Mouse (Mus musculus) myocyte (in vitro differentiated cells): ENCODE measurements at regions not wholly inside any gene's neighbourhood (a gene's known extent, or its start where the extent isn't known, plus 50 kb on each side); places are given as distances from the start of the nearest gene placed in this dataset.

Experiments used
- H3K27me3 ChIP-seq: one replicate; pipeline ENCODE4 v1.6.1; 2011; ENCODE audit not compliant: control insufficient read depth, insufficient read depth, insufficient read length
- H3K36me3 ChIP-seq: one replicate; pipeline ENCODE4 v1.6.1; 2011; ENCODE audit not compliant: control insufficient read depth, insufficient read depth
- H3K4me2 ChIP-seq: one replicate; pipeline ENCODE4 v1.6.1; 2011; ENCODE audit warnings: low read depth, control low read depth
- H3K4me3 ChIP-seq: one replicate; pipeline ENCODE4 v1.5.1; 2011; ENCODE audit warnings: mild to moderate bottlenecking, control low read depth, moderate library complexity
- H3K79me2 ChIP-seq: one replicate; pipeline ENCODE4 v1.6.1; 2011; ENCODE audit not compliant: control insufficient read depth, insufficient read depth
- H3ac ChIP-seq: one replicate; pipeline ENCODE4 v1.6.1; 2011; ENCODE audit not compliant: control insufficient read depth, insufficient read length
- CEBPB ChIP-seq: IDR thresholded peaks from 2 replicates; pipeline ENCODE4 v1.6.1; 2011; ENCODE audit warnings: mild to moderate bottlenecking, moderate library complexity; ENCODE audit not compliant: poor library complexity, insufficient read depth, severe bottlenecking
- E2F4 ChIP-seq: IDR thresholded peaks from one replicate; pipeline ENCODE4 v1.6.1; 2011; ENCODE audit warnings: mild to moderate bottlenecking, control low read depth, moderate library complexity; ENCODE audit not compliant: insufficient read depth
- MAX ChIP-seq: IDR thresholded peaks from one replicate; pipeline ENCODE4 v1.6.1; 2011; ENCODE audit warnings: low read depth, mild to moderate bottlenecking, control low read depth
- MYOD1 ChIP-seq, 3 experiments: IDR thresholded peaks; one replicate each; pipeline ENCODE4 v1.6.1; 2011; ENCODE audit warnings: control low read depth in 2 of 3, low read depth in 2 of 3, mild to moderate bottlenecking in 2 of 3, moderate library complexity in 1 of 3; ENCODE audit not compliant: insufficient read length in 2 of 3, control insufficient read depth in 1 of 3
- MYOG ChIP-seq, 3 experiments: IDR thresholded peaks; one replicate each; pipeline ENCODE4 v1.6.1; 2011; ENCODE audit warnings: control low read depth in 2 of 3, low read depth in 2 of 3, mild to moderate bottlenecking in 2 of 3; ENCODE audit not compliant: insufficient read length in 2 of 3, control insufficient read depth in 1 of 3, insufficient read depth in 1 of 3
- POLR2A ChIP-seq: IDR thresholded peaks from one replicate; pipeline ENCODE4 v1.6.1; 2011; ENCODE audit warnings: low read depth, mild to moderate bottlenecking, control low read depth, moderate library complexity; ENCODE audit not compliant: insufficient read length
- POLR2AphosphoS2 ChIP-seq: IDR thresholded peaks from one replicate; pipeline ENCODE4 v1.6.1; 2011; ENCODE audit warnings: low read depth, control low read depth; ENCODE audit not compliant: insufficient read length
- REST ChIP-seq: IDR thresholded peaks from one replicate; pipeline ENCODE4 v1.6.1; 2011; ENCODE audit warnings: mild to moderate bottlenecking, control low read depth, moderate library complexity; ENCODE audit not compliant: insufficient read depth, insufficient read length
- SRF ChIP-seq: IDR thresholded peaks from one replicate; pipeline ENCODE4 v1.6.1; 2011; ENCODE audit warnings: low read depth; ENCODE audit not compliant: control insufficient read depth, insufficient read length
- TCF12 ChIP-seq: IDR thresholded peaks from one replicate; pipeline ENCODE4 v1.6.1; 2011; ENCODE audit warnings: mild to moderate bottlenecking, control low read depth; ENCODE audit not compliant: poor library complexity, insufficient read depth, severe bottlenecking
- TCF3 ChIP-seq: IDR thresholded peaks from one replicate; pipeline ENCODE4 v1.6.1; 2011; ENCODE audit warnings: low read depth, control low read depth; ENCODE audit not compliant: insufficient read length
- USF1 ChIP-seq: IDR thresholded peaks from one replicate; pipeline ENCODE4 v1.6.1; 2011; ENCODE audit warnings: low read depth, mild to moderate bottlenecking, control low read depth, moderate library complexity

GRCm38 (mm10) chr1:23575005-23575404, 177.4 kb upstream of the Ogfrl1 start:
- no peaks in the 10 kb centered on the region for H3K27me3 ChIP-seq
- no peak for TF ChIP-seq TCF12
- TF ChIP-seq USF1, result no peak
- TF ChIP-seq CEBPB, result no peak
- no peak for TF ChIP-seq MYOG (IDR thresholded peaks at IDR 0.05; ENCODE audit: control insufficient read depth in 1 of 3, insufficient read depth in 1 of 3, insufficient read length in 2 of 3, low read depth in 2 of 3)
- no peak for TF ChIP-seq MYOD1 (IDR thresholded peaks at IDR 0.05; ENCODE audit: control insufficient read depth in 1 of 3, insufficient read length in 2 of 3, low read depth in 2 of 3)
- TF ChIP-seq MAX, result no peak
- no peak for TF ChIP-seq SRF
- no peaks in the 10 kb centered on the region for H3K79me2 ChIP-seq
- no peak overlapping the region for H3K4me3 ChIP-seq
- H3ac ChIP-seq, result no peak overlapping the region
- no peak overlapping the region for H3K4me2 ChIP-seq
- no peaks in the 10 kb centered on the region for H3K36me3 ChIP-seq

- Histone ChIP-seq H3ac (no peak overlapping the region), H3K79me2 (no peaks in the 10 kb centered on the region), H3K4me2 (no peak overlapping the region), H3K36me3 (no peaks in the 10 kb centered on the region), H3K4me3 (no peak overlapping the region), H3K27me3 (no peaks in the 10 kb centered on the region)
- TF ChIP-seq SRF (no peak), POLR2AphosphoS2 (no peak), MYOG (IDR thresholded peaks at IDR 0.05; ENCODE audit: control insufficient read depth in 1 of 3, insufficient read depth in 1 of 3, insufficient read length in 2 of 3, low read depth in 2 of 3) (no peak), TCF12 (no peak), MAX (no peak), MYOD1 (IDR thresholded peaks at IDR 0.05; ENCODE audit: control insufficient read depth in 1 of 3, insufficient read length in 2 of 3, low read depth in 2 of 3) (no peak), POLR2A (no peak), REST (no peak), E2F4 (no peak), TCF3 (no peak), USF1 (no peak), CEBPB (no peak)
Measured at GRCm38 (mm10) chr1:23575515-23575914, 177.9 kb upstream of the Ogfrl1 start.

- Histone ChIP-seq H3K4me3 (no peak overlapping the region), H3ac (no peak overlapping the region), H3K27me3 (no peaks in the 10 kb centered on the region), H3K4me2 (no peak overlapping the region), H3K36me3 (no peaks in the 10 kb centered on the region), H3K79me2 (no peaks in the 10 kb centered on the region)
- no peak for TF ChIP-seq MYOG (IDR thresholded peaks at IDR 0.05; ENCODE audit: control insufficient read depth in 1 of 3, insufficient read depth in 1 of 3, insufficient read length in 2 of 3, low read depth in 2 of 3)
- no peak for TF ChIP-seq SRF
- TF ChIP-seq MAX, result no peak
- no peak for TF ChIP-seq MYOD1 (IDR thresholded peaks at IDR 0.05; ENCODE audit: control insufficient read depth in 1 of 3, insufficient read length in 2 of 3, low read depth in 2 of 3)
- TF ChIP-seq TCF12, result no peak
- TF ChIP-seq POLR2A, result no peak
- TF ChIP-seq POLR2AphosphoS2, result no peak
- no peak for TF ChIP-seq USF1
- no peak for TF ChIP-seq CEBPB
- no peak for TF ChIP-seq REST
- TF ChIP-seq TCF3, result no peak
Measured at GRCm38 (mm10) chr1:23576150-23576549, 178.6 kb upstream of the Ogfrl1 start.

- Histone ChIP-seq H3K27me3 (no peaks in the 10 kb centered on the region), H3K36me3 (no peaks in the 10 kb centered on the region), H3K79me2 (no peaks in the 10 kb centered on the region), H3K4me3 (no peak overlapping the region), H3ac (no peak overlapping the region), H3K4me2 (no peak overlapping the region)
- TF ChIP-seq POLR2AphosphoS2, result no peak
- TF ChIP-seq CEBPB, result no peak
- no peak for TF ChIP-seq TCF12
- TF ChIP-seq MAX, result no peak
- no peak for TF ChIP-seq POLR2A
- no peak for TF ChIP-seq MYOG (IDR thresholded peaks at IDR 0.05; ENCODE audit: control insufficient read depth in 1 of 3, insufficient read depth in 1 of 3, insufficient read length in 2 of 3, low read depth in 2 of 3)
- TF ChIP-seq REST, result no peak
Measured at GRCm38 (mm10) chr1:23589414-23589942, 172.1 kb upstream of the B3gat2 start.

GRCm38 (mm10) chr1:23602710-23603291, 158.8 kb upstream of the B3gat2 start:
- no peak overlapping the region for H3ac ChIP-seq
- H3K4me2 ChIP-seq, result no peak overlapping the region
- TF ChIP-seq SRF (no peak), MAX (no peak), POLR2AphosphoS2 (no peak)
- no peaks in the 10 kb centered on the region for H3K36me3 ChIP-seq
- no peaks in the 10 kb centered on the region for H3K79me2 ChIP-seq
- H3K27me3 ChIP-seq, result no peaks in the 10 kb centered on the region
- H3K4me3 ChIP-seq, result no peak overlapping the region
